Mouse (Mus musculus) lung, postnatal 4 days (tissue): Measurements from ENCODE around the gene Cstb.
A peak's percentile ranks its signal among the peaks of the same experiment; 100 is the strongest.

Source experiments
- DNase-seq, 2 experiments: peaks; one replicate each; pipeline ENCODE4 v3.0.0; 2021

The Cstb gene

GRCm38 (mm10) chr10:78418791-78419190 is 6.7 kb upstream of the Cstb start:
- DNase-seq = no peak

GRCm38 (mm10) chr10:78420929-78421328 is 4.5 kb upstream of the Cstb start:
- no peak for DNase-seq

GRCm38 (mm10) chr10:78422614-78423013 is 2.9 kb upstream of the Cstb start:
- DNase-seq = no peak

GRCm38 (mm10) chr10:78426117-78426735 is 757 bp downstream of the Cstb start:
- DNase-seq = peak; percentile 57 to 64

GRCm38 (mm10) chr10:78428070-78428469 is 2.6 kb downstream of the Cstb start:
- DNase-seq = no peak

GRCm38 (mm10) chr10:78429180-78429579 is 3.7 kb downstream of the Cstb start:
- DNase-seq = no peak

GRCm38 (mm10) chr10:78429776-78430175 is 4.3 kb downstream of the Cstb start:
- no peak for DNase-seq

GRCm38 (mm10) chr10:78432853-78433252 is 7.4 kb downstream of the Cstb start:
- no peak for DNase-seq

- DNase-seq = peak; percentile 62 to 83
Observed at GRCm38 (mm10) chr10:78438094-78438493, 12.6 kb downstream of the Cstb start.

GRCm38 (mm10) chr10:78439550-78439949 is 14.1 kb downstream of the Cstb start:
- DNase-seq = peak in 1 of 2 experiments; percentile 26

- peak; percentile 19 to 65 for DNase-seq
Observed at GRCm38 (mm10) chr10:78439990-78440389, 14.5 kb downstream of the Cstb start.

GRCm38 (mm10) chr10:78440812-78441211 is 15.3 kb downstream of the Cstb start:
- DNase-seq = peak in 1 of 2 experiments; percentile 26

- no peak for DNase-seq
Observed at GRCm38 (mm10) chr10:78441606-78442005, 16.1 kb downstream of the Cstb start.

GRCm38 (mm10) chr10:78442292-78442691 is 16.8 kb downstream of the Cstb start:
- DNase-seq = no peak

GRCm38 (mm10) chr10:78446195-78446594 is 20.7 kb downstream of the Cstb start:
- DNase-seq = no peak

GRCm38 (mm10) chr10:78447396-78447795 is 21.9 kb downstream of the Cstb start:
- DNase-seq = no peak

GRCm38 (mm10) chr10:78450761-78451160 is 25.3 kb downstream of the Cstb start:
- DNase-seq = no peak

- no peak for DNase-seq
Observed at GRCm38 (mm10) chr10:78452641-78453040, 27.2 kb downstream of the Cstb start.

- no peak for DNase-seq
Observed at GRCm38 (mm10) chr10:78456696-78457095, 31.2 kb downstream of the Cstb start.

- DNase-seq = peak; percentile 77 to 81
Observed at GRCm38 (mm10) chr10:78457495-78458347, 32.3 kb downstream of the Cstb start.

GRCm38 (mm10) chr10:78458348-78459111 is 33.1 kb downstream of the Cstb start:
- DNase-seq = peak in 1 of 2 experiments; percentile 62

- no peak for DNase-seq
Observed at GRCm38 (mm10) chr10:78460463-78460862, 35.0 kb downstream of the Cstb start.

- no peak for DNase-seq
Observed at GRCm38 (mm10) chr10:78461767-78462166, 36.3 kb downstream of the Cstb start.
